Mouse (Mus musculus) cerebellum, postnatal 25 days (tissue): Measurements from ENCODE around the gene Tex26.

Experiments used
- DNase-seq, 2 experiments: peaks; one replicate each; pipeline ENCODE4 v3.0.0; 2021; ENCODE audit warnings: mixed read lengths in 2 of 2

The Tex26 gene

GRCm38 (mm10) chr5:149490275-149490674 is 50.8 kb downstream of the Tex26 start:
- DNase-seq, result peak in 1 of 2 experiments; percentile 13

- no peak for DNase-seq
Measured at GRCm38 (mm10) chr5:149495655-149496054, 56.2 kb downstream of the Tex26 start.

GRCm38 (mm10) chr5:149496401-149497066 is 57.1 kb downstream of the Tex26 start:
- DNase-seq, result no peak

GRCm38 (mm10) chr5:149499936-149500335 is 60.5 kb downstream of the Tex26 start:
- DNase-seq, result no peak

- DNase-seq, result peak in 1 of 2 experiments; percentile 48
Measured at GRCm38 (mm10) chr5:149503423-149504175, 64.1 kb downstream of the Tex26 start.

GRCm38 (mm10) chr5:149504985-149505384 is 65.5 kb downstream of the Tex26 start:
- no peak for DNase-seq

GRCm38 (mm10) chr5:149506033-149506432 is 66.6 kb downstream of the Tex26 start:
- DNase-seq, result no peak

- no peak for DNase-seq
Measured at GRCm38 (mm10) chr5:149508094-149509029, 68.9 kb downstream of the Tex26 start.

GRCm38 (mm10) chr5:149510323-149510722 is 70.9 kb downstream of the Tex26 start:
- DNase-seq, result no peak

GRCm38 (mm10) chr5:149512695-149513094 is 73.2 kb downstream of the Tex26 start:
- no peak for DNase-seq

- no peak for DNase-seq
Measured at GRCm38 (mm10) chr5:149513438-149514086, 74.1 kb downstream of the Tex26 start.

- peak in 1 of 2 experiments; percentile 26 for DNase-seq
Measured at GRCm38 (mm10) chr5:149514087-149514671, 74.7 kb downstream of the Tex26 start.

- DNase-seq, result no peak
Measured at GRCm38 (mm10) chr5:149514890-149515289, 75.4 kb downstream of the Tex26 start.

- DNase-seq, result no peak
Measured at GRCm38 (mm10) chr5:149517116-149517515, 77.7 kb downstream of the Tex26 start.
